Mouse (Mus musculus): ENCODE measurements at regions not wholly inside any gene's neighbourhood (a gene's known extent, or its start where the extent isn't known, plus 50 kb on each side); places are given as distances from the start of the nearest gene placed in this dataset.
A peak's percentile ranks its signal among the peaks of the same experiment; 100 is the strongest.

GRCm38 (mm10) chr1:18384079-18384478 is 119.1 kb upstream of the Defb41 start:
- DNase-seq: peak in 1 of 2 experiments; percentile 5

- peak; percentile 11 to 50 for DNase-seq
Measured at GRCm38 (mm10) chr1:18359951-18360731, 95.2 kb upstream of the Defb41 start.

- no peak for DNase-seq
Measured at GRCm38 (mm10) chr1:18338871-18339270, 73.9 kb upstream of the Defb41 start.

Measured in cerebellum, postnatal 10 days (tissue).